Mouse (Mus musculus) cortical plate, adult 2 months (tissue): Measurements from ENCODE around the gene Olfr218.

ENCODE experiments used
- CTCF ChIP-seq: fragments of 200-500 bp; IDR thresholded peaks from 2 replicates; pipeline ENCODE4 v1.5.1; 2011; ENCODE audit warnings: mild to moderate bottlenecking, control low read depth, low read length; ENCODE audit not compliant: insufficient read depth; ENCODE audit errors: extremely low read depth
- POLR2A ChIP-seq: fragments of 200-500 bp; IDR thresholded peaks from 2 replicates; pipeline ENCODE4 v1.6.1; 2011; ENCODE audit warnings: mild to moderate bottlenecking, low read length, control low read depth; ENCODE audit not compliant: insufficient read depth; ENCODE audit errors: extremely low read depth

DNA sequence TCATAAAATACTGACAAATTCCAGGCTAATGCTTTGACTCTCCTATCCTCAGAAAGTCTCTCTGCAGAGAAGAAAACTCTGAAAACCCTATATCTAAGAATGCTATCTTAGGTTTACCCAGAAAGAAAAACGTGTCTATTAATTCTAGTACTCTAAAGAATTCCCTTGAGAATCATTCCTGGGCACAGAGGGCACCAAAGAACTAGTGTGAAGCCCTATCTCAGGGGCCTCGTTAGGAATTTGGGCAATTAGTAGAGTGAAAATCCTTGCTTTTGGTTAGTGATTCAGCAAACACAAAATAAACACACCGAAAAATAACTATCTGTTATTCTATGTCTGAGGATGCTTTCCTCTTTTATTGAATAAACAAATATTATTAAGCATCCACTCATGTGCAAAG is 7.1 kb upstream of the Olfr218 start, which contains the start of gene Olfr1406:
- TF ChIP-seq POLR2A (no peak), CTCF (no peak)
